Mouse (Mus musculus): Measurements from ENCODE around the gene Col23a1.
"Not testable (repeated sequence)": the region's sequence is repeated elsewhere in the genome, so short reads cannot be mapped to it uniquely, and the experiment has no call there.

The Col23a1 gene

DNA sequence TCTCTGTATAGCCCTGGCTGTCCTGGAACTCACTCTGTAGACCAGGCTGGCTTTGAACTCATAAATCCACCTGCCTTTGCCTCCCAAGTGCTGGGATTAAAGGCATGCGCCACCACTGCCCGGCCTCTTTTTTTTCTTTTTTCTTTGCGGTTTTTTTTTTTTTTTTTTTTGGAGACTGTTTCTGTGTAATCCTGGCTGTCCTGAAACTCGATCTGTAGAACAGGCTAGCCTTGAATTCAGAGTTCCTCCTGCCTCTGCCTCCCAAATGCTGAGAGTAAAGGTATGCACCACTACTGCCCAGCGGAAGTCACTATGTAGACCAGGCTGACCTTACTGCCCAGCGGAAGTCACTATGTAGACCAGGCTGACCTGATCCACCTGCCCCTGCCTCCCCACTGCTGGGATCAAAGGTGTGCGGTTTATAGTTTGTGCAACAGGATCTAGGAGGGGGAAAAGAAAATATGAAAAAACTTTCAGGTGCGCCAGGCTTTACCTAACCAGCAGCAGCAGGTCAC is 329.2 kb downstream of the Col23a1 start:
- no peak for DNase-seq (ENCODE audit: low spot score in 2 of 2)

DNA sequence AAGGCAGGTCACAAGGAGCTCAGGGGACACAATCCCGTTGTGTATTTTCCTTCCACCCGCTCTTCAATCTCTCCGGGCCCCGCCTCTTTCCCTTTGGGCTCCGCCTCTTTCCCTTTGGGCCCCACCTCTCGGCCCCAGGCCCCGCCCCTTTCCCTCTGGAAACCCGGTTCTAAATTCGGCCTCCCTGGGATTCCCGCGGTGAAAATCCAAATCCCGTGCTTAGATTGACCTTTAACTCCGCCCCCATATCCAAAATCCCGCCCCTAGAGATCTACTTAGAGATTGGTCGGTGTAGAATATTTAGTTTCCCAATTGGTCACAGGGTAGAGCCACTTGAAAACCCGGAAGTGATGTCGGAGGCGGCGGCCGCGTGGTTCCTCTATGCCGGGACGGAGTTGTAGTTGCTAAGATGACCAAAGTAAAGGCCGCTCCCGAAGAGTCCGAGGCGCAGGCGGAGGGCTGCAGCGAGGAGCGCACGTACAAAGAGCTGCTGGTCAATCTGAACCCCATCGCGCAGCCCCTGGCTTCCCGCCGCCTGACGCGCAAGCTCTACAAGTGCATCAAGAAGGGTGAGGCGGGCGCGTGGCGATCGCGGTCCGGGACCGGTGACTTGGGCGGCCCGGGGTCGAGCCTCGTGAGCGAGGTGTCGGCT is 329.8 kb downstream of the Col23a1 start, which contains the start of gene Nhp2:
Gene Nhp2 (plus strand): TSS at position 327 of the 652 bp plus-strand sequence.
- DNase-seq (ENCODE audit: low spot score in 2 of 2): peak; percentile 94 to 97

DNA sequence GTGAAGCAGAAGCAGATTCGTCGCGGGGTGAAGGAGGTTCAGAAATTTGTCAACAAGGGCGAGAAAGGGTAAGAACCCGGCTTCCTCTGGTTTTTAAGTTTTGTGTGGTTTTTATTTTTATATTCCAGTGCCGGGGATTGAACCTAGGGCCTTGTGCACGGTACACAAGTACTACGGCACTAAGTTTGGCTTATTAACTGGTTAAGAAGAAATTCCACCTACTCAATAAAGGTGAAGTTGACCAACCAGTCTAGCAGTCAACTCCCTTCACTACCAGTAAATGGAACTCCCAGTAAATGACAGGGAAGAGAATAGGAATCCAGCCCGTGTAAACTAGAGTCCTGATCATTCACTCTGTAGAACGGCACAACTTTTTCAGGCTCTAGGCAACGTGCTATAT is 330.4 kb downstream of the Col23a1 start:
- no peak for DNase-seq (ENCODE audit: low spot score in 2 of 2)

DNA sequence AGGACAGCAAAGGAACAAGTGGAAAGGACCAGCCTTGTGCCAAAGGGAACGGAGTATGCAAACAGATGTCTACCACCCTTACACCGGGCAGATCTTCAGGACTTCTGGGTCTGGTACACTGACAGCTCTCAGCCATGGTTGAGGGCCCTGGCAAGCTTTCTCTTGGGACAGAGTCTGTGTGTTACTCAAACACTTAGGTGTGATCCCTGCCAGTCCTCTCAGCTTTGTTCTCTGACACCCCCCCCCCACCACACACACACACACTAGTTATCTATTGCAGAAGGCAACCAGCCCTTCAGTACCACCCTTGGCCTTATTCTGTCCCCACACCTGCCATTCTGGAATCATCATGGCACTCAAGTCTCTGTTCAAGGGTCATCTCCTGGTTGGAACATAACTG is 332.1 kb downstream of the Col23a1 start:
- no peak for DNase-seq (ENCODE audit: low spot score in 2 of 2)

DNA sequence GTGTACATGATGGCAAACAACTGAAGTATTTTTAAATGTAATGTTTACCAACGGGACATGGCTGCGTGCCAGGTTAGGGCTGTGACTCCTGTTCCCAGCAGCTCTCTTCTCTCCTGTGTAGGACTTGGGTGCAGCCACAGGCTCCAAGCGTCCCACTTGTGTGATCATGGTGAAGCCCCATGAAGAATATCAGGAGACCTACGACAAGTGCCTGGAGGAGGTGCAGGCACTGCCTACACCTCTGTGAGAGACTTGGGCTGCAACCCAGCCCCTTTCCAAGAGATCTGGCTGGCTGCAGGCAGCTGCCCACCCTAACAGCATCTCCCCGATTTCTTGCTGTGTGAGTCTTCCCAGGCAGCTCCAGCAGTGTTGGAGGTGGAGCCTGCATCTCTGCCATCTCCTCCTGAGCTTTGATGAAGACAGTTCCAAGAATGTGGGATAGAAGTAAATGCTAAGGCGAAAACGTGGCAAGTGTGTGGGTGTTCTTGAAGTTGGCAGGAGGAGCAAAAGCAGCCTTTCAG is 333.3 kb downstream of the Col23a1 start:
- peak; percentile 71 to 83 for DNase-seq (ENCODE audit: low spot score in 2 of 2)

DNA sequence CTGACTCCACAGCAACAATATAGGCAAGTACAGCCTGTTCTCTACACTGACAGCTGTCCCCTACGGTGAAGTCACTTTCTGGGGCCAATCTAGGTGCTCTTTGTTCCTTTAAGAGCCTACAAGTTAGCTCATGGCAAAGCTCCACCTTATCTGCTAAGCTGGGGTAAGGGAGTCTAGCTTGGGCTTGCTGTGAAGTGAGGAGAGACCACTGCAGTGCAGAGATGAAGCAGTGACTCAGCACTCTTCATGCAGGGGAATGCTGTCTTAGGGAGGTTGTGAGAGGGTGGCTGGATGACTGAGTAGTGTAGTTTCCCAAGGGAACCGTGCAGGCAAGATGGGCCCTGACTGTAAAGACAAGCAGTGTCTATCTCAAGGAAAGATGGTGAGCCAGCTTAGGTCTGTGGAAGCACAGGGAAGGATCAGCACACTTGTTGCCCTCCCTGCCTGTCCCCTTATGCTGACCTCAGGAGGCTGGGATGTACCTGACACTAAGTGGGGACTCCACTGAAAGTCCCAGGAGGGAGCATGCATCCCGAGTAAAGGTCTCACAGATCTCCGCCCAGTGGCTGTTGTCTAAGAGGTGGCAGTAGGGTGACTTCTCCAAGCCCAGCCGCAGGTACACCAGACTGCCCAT is 335.6 kb downstream of the Col23a1 start:
- DNase-seq (ENCODE audit: low spot score in 2 of 2): no peak

DNA sequence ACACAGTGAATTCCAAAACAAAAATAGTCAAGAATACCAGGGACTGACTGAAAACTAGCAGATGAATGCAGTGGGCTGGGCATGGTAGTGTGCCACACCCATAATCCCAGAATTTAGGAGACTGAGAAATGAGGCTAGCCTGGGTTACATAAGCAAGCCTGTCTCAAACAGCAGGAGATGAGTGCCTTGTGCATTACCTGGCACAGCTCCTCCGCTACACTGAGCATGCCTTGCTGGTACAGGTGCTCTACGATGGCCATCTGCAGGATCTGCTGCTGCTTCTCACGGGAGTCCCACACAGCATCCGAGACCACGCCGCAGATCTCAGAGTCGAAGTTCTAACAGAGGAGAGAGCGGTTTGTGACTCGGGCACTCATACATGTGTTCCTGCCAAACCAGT is 337.7 kb downstream of the Col23a1 start:
- no peak for DNase-seq (ENCODE audit: low spot score in 2 of 2)

DNA sequence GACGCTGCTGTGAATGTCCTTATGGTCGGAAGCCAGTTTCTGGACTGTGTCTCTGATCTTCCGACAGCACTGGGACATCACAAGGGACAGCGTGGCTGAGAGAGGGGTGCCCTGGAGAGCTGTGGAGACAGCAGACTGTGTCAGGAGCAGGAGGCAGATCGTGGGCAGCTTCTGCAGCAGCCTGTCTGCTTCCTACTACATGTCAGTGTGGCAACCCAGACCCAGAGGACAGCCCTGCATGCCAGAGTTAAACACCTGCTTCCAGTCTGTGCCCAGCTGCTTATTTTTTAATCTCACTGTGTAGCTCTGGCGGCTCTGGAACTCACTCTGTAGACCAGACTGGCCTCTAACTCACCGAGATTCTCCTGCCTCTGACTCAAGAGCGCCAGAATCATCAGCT is 338.2 kb downstream of the Col23a1 start:
- no peak for DNase-seq (ENCODE audit: low spot score in 2 of 2)

DNA sequence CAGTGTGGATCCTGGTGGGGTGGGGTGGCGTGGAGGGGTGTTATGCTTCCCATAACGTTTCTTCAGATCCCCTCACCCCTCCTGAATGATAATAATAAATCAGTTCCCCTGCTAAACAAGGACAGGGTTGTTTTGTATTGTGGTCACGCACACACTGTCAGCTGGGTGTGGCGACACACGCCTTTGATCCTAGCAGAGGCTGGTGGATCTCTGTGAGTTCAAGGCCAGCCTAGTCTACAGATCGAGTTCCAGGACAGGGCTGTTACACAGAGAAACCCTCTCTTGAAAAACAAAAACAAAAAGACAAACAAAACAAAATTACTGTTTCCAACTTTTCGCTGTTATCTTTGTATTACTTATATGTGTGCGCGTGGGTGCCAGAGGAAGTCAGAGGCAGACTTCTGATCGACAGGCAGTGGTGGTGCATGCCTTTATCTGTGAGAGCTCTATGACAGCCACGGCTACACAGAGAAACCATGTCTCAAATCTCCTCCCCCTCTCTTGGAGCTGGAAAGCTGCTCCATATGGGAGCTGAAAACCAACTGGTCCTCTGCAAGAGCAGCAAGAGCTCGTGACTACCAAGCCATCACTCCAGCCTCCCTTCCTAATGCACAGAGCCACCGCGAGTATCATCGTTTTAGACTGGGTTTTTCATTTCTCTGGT is 340.1 kb downstream of the Col23a1 start:
- peak in 1 of 2 experiments; percentile 66 for DNase-seq (ENCODE audit: low spot score in 2 of 2)

DNA sequence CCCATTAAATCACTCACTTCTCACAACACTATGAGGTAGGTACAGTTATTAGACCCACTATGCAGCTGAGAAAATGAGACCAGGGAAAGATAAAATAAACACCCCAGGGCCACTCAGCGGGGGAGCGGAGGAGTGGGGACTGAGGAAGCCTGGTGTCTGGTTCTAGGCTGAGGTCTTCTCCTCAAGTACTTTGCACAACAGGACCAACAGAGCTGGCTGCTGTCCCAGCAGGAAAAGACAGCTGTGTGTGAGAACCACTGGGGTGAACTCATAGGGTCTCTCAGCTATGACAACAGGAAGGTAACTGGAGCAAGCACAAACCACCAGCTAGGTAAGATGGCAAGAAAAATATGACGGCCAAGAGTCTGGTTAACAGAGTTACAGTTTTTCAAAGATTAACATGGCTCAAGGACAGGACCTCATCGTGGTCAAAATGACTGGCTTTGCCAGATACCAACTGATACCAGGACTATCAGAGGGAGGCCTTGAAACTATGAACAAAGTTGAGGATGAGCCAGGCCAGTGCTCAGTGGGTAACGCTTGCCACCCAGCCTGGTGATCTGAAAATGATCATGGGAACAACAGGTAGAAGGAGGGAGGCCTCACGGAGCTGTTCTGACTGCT is 342.5 kb downstream of the Col23a1 start:
- DNase-seq (ENCODE audit: low spot score in 2 of 2): no peak

DNA sequence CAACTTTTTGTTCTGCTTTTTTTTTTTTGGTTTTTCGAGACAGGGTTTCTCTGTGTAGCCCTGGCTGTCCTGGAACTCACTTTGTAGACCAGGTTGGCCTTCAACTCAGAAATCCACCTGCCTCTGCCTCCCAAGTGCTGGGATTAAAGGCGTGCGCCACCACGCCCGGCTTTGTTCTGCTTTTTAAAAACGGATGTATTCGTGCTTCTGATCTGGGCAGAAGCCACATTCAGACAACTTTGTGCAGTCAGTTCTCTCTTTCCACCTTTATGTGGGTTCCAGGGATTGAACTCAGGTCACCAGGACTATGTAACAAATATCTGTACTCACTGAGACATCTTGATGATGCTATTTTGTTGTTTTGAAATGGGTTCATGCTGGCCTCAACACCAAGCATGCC is 343.5 kb downstream of the Col23a1 start:
- DNase-seq (ENCODE audit: low spot score in 2 of 2): not testable (repeated sequence)
